Mouse (Mus musculus) lung, postnatal 14 days (tissue): Measurements from ENCODE around the gene Dgkh.
A peak's percentile ranks its signal among the peaks of the same experiment; 100 is the strongest.
"Not testable (repeated sequence)": the region's sequence is repeated elsewhere in the genome, so short reads cannot be mapped to it uniquely, and the experiment has no call there.

ENCODE experiments used
- DNase-seq: peaks from one replicate; pipeline ENCODE4 v3.0.0; 2021

The Dgkh gene

GRCm38 (mm10) chr14:78732617-78733312, at the start of gene Dgkh:
Gene Dgkh (minus strand): TSS chr14:78732776.
- peak; percentile 94 for DNase-seq

- no peak for DNase-seq
These were observed 44.6 kb upstream of the Dgkh start for GRCm38 (mm10) chr14:78777215-78777614.

DNA sequence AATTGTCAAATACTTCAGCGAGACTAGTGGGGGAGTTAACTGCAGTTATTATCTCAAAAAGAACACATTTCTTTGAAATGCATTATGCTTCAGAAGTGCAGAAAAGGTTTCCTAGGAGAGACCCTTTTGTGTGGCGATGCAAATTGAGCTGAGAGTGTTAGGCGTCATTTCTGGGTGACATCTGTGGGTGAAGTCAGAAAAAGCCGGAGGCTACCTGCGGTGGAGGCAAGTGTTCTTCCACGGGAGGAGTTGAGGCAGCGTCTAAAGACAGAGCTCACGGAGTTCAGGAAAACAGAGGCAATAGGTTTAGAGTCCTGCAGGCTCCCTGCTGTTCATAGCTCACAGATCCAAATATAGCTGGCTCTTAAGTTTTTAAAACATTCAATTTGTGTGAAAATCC, 44.1 kb upstream of the Dgkh start:
- no peak for DNase-seq

DNA sequence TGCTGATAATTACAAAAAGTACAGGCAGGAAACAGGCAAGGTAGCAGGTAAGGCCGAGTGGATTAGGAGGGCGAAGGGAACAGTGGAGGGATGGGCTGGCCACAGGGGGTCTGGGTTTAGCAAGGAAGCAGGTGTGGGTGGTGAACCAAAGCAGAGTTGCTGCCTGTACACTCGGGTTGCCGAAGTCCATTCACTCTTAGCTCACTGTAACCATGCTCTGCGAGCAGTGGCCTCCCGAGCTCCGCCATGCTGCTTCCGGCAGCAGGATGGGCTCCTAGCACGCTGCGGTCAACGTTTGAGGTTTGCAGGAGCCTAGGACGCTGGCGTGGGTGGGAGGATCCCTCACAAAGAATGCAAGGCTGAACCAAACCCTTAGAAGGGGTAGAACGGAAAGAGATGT, 43.1 kb upstream of the Dgkh start:
- no peak for DNase-seq

GRCm38 (mm10) chr14:78775226-78775625, 42.6 kb upstream of the Dgkh start:
- no peak for DNase-seq

- no peak for DNase-seq
These were observed 37.9 kb upstream of the Dgkh start for GRCm38 (mm10) chr14:78770457-78770856.

DNA sequence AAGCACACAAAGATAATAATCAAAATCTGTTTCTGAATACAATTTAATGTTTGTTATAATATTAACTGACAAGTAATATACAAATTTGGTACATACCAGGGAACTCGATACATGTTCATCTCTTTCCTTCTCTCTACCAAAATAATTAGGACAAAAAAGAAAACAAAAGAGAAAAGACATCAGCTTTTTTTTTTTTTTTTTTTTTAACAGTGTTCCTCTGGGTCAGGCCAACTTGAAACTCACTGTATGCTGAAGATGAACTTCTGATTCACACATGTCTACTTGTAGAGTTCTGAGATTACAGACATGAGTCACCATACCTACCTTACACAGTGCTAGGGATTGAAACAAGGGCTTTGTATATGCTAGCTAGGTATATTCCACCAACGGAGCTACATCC, 28.5 kb upstream of the Dgkh start:
- no peak for DNase-seq

GRCm38 (mm10) chr14:78759491-78759890, 26.9 kb upstream of the Dgkh start:
- no peak for DNase-seq

GRCm38 (mm10) chr14:78755316-78755715, 22.7 kb upstream of the Dgkh start:
- peak; percentile 31 for DNase-seq

DNA sequence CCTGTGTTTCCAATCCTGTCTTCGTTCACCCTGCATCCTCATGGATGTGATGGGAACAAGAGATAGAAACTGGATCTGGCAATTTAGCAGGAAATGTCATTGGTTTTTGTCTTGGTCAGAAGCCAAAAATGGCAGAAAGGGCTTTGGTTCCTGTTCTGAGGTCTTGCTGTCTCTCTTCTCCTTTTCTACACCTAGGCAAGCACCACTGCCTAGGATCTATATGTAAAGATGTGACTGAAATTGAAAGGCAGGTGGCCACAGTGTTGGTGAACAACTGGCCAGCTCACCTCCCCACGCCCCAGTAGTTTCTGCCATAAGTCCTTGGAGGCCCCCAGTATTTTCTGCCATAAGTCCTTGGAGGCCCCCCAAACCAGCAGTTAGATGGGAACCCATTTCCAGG, 16.1 kb upstream of the Dgkh start:
- DNase-seq = no peak

GRCm38 (mm10) chr14:78747969-78748651, 15.5 kb upstream of the Dgkh start:
- DNase-seq = no peak

DNA sequence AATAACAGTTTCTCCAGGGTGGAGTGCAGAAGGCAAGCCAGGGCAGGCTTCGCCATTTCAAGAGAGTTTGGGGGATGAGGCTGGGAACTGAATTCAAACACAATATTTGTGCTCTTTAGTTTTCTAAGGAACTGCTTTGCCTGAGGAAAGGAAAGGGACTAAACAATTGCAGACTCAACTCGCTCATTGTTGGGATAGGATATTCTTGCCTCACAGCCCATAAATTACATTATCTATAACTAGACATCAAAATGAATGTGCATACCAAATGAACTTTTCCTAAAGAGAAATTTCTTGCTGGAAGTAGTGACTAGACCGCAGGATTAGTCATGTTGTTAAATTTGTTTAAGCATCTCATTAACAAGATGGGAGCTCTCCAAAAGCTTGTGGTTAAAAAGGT, 14.9 kb upstream of the Dgkh start:
- no peak for DNase-seq

- no peak for DNase-seq
These were observed 2.0 kb upstream of the Dgkh start for GRCm38 (mm10) chr14:78734605-78735004.

DNA sequence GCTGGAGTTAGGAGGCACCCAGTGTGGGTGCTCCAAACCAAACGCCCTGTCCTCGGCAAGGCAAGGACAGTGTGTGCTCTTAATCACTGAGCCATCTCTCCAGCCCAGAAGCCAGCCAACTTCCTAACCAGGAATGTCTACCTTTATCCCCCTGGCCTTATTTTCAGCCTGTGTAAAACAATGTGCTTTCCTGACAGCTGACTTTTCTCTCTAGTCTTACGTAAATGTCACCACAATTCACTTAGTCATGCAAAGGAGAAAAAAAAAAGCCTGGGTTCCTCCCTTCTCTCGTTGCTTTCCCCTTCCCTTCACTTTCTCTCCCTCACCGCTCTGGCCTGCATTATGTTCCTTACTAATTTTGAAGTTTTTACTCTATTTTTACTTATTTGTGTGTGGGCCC, 1.6 kb upstream of the Dgkh start:
- not testable (repeated sequence) for DNase-seq

- no peak for DNase-seq
These were observed 945 bp upstream of the Dgkh start for GRCm38 (mm10) chr14:78733366-78734076.

DNA sequence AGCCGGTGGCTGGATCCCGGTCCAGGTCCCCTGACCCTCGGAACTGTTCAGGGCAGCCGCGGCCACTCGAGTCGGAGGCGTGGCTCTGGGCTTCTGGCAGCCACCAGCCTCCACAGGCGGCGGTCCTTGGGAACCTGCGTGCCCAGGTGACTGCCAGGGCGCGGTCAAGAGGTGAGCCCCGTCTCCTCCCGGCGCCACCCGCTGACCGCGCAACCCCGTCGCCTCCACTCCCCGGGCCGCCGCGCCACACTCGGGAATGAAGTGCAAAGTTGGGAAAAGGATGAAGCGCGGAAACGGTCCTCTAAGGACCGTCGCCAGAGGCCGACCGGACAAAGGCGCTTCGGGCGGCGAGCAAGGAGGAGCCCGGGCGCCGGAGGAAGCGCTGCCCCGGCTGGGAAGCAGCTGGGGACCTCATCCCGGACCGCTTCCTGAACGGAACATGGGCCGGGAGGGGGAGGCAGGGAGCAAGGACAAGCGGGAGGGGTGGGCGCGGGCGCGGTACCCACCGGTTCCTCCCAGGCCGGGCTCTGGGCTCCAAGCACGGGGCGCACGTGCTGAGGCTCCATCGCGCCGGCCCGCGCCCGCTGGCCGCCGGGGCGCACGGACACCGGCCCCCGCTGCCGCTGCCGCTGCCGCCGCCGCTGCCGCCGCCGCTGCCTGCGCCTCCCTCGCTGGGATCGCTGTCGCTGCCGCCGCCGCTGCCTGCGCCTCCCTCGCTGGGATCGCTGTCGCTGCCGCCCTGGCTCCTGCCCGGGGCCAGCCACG, 542 bp downstream of the Dgkh start:
- peak; percentile 63 for DNase-seq

GRCm38 (mm10) chr14:78731240-78731639, 1.3 kb downstream of the Dgkh start:
- DNase-seq = peak; percentile 33

GRCm38 (mm10) chr14:78725976-78726375, 6.6 kb downstream of the Dgkh start:
- DNase-seq = no peak

- peak; percentile 28 for DNase-seq
These were observed 7.1 kb downstream of the Dgkh start for GRCm38 (mm10) chr14:78725307-78725956.

DNA sequence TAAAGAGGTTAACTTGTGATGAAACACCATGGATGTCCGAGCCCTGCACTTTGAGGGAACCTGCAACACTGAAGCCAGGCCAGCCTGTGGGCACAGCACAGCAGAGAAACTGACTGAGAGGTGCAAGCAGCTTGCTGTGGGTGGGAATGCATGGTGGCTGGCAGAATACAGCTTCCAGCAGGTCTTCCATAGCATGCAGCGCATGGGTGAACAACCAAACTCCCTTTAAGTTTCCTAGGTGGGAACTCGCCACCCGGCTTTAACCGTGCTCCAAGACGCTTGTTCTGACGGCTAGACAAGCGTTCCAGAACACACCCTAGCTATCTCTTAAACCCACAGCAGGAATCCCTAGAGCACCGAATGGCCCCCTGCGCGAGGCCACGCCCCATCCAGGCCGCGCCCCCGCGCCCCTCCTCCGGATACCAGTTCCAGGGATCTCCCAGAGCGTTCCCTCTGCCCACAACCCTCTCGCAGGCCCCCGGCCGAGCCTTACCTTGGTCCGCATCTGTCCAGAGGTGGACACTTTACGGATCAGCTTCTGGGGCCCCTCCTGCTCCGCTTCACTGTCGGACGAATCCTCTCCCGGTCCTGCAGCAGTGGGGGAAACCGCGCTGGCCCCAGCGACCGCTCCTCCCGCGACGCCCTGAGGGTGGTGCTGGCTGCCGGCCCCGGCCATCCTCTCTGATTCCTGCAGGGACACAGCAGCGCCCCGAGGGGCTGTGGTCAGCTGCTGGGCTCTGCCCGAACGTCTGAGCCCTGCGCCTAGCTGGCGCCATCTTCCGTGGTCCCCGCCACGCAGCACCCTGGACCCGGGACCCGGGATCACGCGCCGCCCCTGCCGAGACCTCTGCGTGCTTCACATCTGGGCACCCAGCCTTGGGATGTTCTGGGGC, 7.9 kb downstream of the Dgkh start:
- peak; percentile 68 for DNase-seq

DNA sequence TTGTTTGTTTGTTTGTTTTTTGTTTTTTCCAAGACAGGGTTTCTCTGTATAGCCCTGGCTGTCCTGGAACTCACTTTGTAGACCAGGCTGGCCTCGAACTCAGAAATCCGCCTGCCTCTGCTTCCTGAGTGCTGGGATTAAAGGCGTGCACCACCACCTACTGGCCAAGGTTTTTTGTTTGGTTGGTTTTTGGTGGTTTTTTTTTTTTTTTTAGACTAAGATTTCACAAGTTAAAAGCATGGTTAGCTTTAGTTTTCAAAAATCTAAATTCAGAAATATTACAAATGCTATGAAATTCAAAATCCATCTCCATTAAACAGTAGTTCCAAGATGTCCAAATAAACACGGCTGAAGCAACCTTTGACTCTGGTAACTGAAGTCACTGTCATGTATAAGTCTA, 8.9 kb downstream of the Dgkh start:
- not testable (repeated sequence) for DNase-seq

DNA sequence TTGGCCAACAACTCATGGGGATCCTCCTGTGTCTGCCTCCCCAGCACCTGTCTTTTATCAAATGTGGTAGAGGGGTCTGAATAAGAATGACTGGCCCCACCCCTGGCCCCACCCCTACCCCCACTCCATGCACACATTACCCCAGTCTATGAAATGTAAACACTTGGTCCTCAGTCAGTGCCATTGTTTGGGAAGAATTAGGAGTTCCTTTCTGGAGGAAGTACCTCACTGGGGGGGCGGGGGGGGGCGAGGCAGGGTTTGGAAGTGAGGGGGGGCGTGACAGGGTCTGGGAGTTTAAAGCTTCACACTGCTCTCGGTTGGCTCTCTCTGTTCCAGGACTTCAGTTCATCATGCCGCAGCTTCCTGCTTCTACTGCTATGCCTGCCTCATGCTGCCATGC, 10.5 kb downstream of the Dgkh start:
- no peak for DNase-seq
